Mouse (Mus musculus) testis, adult 2 months (tissue): ENCODE results near the gene Mob3b. TPM values are rescaled to one million over a fixed set of nuclear protein-coding genes. Genes with fewer than 3 reads are reported as not detected.

Experiments used
- H3K27ac ChIP-seq: fragments of 200-500 bp; 2 replicates; pipeline ENCODE4 v1.5.1; 2012; ENCODE audit warnings: low read depth, low read length; ENCODE audit not compliant: control insufficient read depth, insufficient read depth
- H3K27me3 ChIP-seq: fragments of 200-500 bp; 2 replicates; pipeline ENCODE4 v1.6.1; 2012; ENCODE audit warnings: mild to moderate bottlenecking, low read length, moderate library complexity; ENCODE audit not compliant: control insufficient read depth, insufficient read depth
- H3K36me3 ChIP-seq: fragments of 200-500 bp; 2 replicates; pipeline ENCODE4 v1.6.1; 2012; ENCODE audit warnings: mild to moderate bottlenecking, low read length; ENCODE audit not compliant: control insufficient read depth, insufficient read depth
- H3K4me1 ChIP-seq: fragments of 200-500 bp; 2 replicates; pipeline ENCODE4 v1.6.1; 2012; ENCODE audit warnings: low read length; ENCODE audit not compliant: control insufficient read depth, insufficient read depth
- H3K4me3 ChIP-seq: fragments of 200-500 bp; 2 replicates; pipeline ENCODE4 v1.5.1; 2012; ENCODE audit warnings: low read depth, mild to moderate bottlenecking, low read length, moderate library complexity, mixed read lengths; ENCODE audit not compliant: control insufficient read depth
- CTCF ChIP-seq: fragments of 200-500 bp; IDR thresholded peaks from 2 replicates; pipeline ENCODE4 v1.5.1; 2012; ENCODE audit warnings: low read depth, mild to moderate bottlenecking, inconsistent platforms, low read length, moderate library complexity; ENCODE audit not compliant: control insufficient read depth, insufficient read depth, insufficient replicate concordance
- POLR2A ChIP-seq: fragments of 200-500 bp; IDR thresholded peaks from 2 replicates; pipeline ENCODE4 v1.6.1; 2012; ENCODE audit warnings: low read depth, mild to moderate bottlenecking, inconsistent platforms, low read length, moderate library complexity; ENCODE audit not compliant: control insufficient read depth
- polyA plus RNA-seq: library from polyadenylated mRNA; depleted of rRNA; stranded (reverse); fragments of >200 nt; gene quantifications from 2 replicates; pipeline ENCODE4 v1.2.3, GENCODE M21; 2012

Gene Mob3b
- polyA plus RNA-seq, 1 experiment, result 1.4 TPM

GRCm38 (mm10) chr4:35113516-35114248 is 43.6 kb downstream of the Mob3b start:
- TF ChIP-seq POLR2A (no peak), CTCF (no peak)
- Histone ChIP-seq H3K4me1 (no peaks in the 10 kb centered on the region), H3K4me3 (no peak overlapping the region), H3K27ac (no peak overlapping the region), H3K27me3 (no peaks in the 10 kb centered on the region), H3K36me3 (no peaks in the 10 kb centered on the region)

- H3K27me3 ChIP-seq, result no peaks in the 10 kb centered on the region
- H3K36me3 ChIP-seq, result no peaks in the 10 kb centered on the region
- no peaks in the 10 kb centered on the region for H3K4me1 ChIP-seq
- TF ChIP-seq CTCF, result no peak
- H3K27ac ChIP-seq, result no peak overlapping the region
- no peak overlapping the region for H3K4me3 ChIP-seq
Observed at GRCm38 (mm10) chr4:35112452-35112851, 44.8 kb downstream of the Mob3b start.

DNA sequence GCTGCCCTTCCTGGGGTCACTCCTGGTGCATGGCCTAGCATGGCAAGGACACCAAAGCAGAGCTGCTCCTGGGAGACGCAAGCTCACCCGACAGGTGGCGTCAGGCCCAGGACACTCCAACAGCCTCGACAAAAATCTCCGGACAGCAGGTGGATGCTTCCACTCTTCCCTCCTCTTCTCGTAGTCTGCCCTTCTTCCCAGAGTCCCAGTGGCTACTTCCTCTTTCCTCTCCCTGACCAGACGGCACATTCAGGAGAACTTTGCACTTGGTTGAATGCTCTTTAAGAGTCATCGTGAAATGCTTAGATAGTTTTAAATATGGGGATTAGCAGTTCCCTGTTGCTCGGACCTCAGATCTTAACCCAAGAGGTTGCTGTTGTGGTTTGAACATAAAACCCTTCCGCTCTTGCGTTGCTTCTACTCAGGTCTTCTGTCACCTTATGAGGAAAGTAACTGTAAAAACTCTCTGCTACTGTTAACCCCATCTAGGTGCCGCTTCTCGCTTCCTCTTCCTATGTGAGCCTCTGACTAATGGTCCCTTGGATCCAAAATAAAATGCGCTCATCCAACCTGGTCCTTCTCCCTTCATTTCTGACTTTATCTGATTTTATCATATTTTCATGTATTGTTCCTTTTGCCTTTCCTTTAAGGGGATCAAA is 52.0 kb downstream of the Mob3b start:
- Histone ChIP-seq H3K4me3 (no peak overlapping the region), H3K27ac (no peak overlapping the region), H3K27me3 (no peaks in the 10 kb centered on the region), H3K36me3 (no peaks in the 10 kb centered on the region), H3K4me1 (no peaks in the 10 kb centered on the region; the same call in none of the 2 replicates)
- no peak for TF ChIP-seq POLR2A
- TF ChIP-seq CTCF, result no peak

DNA sequence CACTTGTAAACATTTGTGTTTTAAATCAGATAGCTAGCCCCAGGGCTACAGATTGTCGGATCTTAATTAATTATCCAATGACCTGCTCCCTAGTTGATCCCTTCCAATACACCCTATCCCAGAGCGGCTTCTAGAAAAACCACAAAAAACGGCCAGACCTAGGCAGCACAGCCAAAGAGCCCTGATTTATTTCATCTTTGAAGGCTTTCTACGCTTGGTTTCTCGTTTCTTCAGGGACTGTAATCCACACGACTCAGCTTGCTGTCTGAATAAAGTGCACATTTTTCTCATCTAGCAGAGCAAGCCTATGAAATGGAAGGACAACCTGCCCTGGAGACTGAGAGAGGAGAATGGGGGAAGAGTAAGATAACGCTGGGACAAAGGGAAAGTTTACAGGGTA is 56.1 kb downstream of the Mob3b start:
- Histone ChIP-seq H3K36me3 (no peaks in the 10 kb centered on the region), H3K27me3 (no peaks in the 10 kb centered on the region), H3K27ac (no peak overlapping the region), H3K4me3 (no peak overlapping the region), H3K4me1 (peaks cover 17% of the 10 kb centered on the region)
- TF ChIP-seq CTCF (no peak), POLR2A (no peak)

GRCm38 (mm10) chr4:35099865-35100780 is 57.2 kb downstream of the Mob3b start:
- TF ChIP-seq POLR2A, result peak; percentile 58
- no peak for TF ChIP-seq CTCF
- Histone ChIP-seq H3K4me1 (peaks cover 18% of the 10 kb centered on the region), H3K27me3 (no peaks in the 10 kb centered on the region), H3K36me3 (no peaks in the 10 kb centered on the region), H3K4me3 (peak overlapping the region; percentile 70), H3K27ac (peak overlapping the region; percentile 34)

DNA sequence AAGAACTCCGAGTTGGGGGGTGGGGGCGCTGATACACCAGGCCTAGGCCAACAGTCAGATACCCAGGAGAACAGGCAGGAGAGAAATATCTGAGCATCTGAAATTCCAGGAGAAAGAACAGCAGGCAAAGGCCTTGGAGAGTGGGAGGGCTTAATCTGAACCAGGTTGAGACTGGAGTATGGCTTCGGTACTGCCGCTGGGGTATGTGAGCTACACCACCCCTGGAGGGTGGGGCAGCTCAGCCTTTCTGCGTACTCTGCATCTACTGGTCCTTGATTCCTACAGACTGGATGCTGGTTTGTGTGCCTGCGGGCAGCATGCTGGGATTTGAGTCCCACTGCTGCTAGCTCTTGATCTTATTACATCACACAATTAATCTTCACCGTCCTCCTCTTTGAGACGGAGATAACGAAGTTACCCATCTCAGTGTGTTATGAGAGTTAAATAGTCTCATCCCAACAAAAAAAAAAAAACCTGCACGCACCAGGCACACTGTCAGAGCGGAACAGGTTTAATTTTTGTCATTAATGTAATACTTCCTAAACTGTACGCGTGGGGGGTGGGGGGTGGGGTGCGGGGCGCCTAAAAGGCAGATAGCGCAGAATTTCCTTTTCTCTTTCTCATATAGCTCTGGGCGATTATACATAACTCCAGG is 57.9 kb downstream of the Mob3b start:
- Histone ChIP-seq H3K4me3 (peak overlapping the region; percentile 70), H3K27ac (peak overlapping the region; percentile 34; the same call in 1 of the 2 replicates), H3K36me3 (no peaks in the 10 kb centered on the region), H3K4me1 (peaks cover 18% of the 10 kb centered on the region), H3K27me3 (no peaks in the 10 kb centered on the region)
- TF ChIP-seq POLR2A, result no peak

- Histone ChIP-seq H3K27ac (no peak overlapping the region), H3K4me1 (peaks cover 18% of the 10 kb centered on the region), H3K4me3 (no peak overlapping the region; the same call in 1 of the 2 replicates), H3K36me3 (no peaks in the 10 kb centered on the region), H3K27me3 (no peaks in the 10 kb centered on the region)
- TF ChIP-seq CTCF (no peak), POLR2A (no peak)
Observed at GRCm38 (mm10) chr4:35098552-35098951, 58.7 kb downstream of the Mob3b start.
